Mouse (Mus musculus): ENCODE measurements around the gene Lrrc52. TPM values are rescaled to one million over a fixed set of nuclear protein-coding genes. Genes with fewer than 3 reads are reported as not detected.

Gene Lrrc52
- polyA plus RNA-seq, 1 experiment from 2014 or later: not detected

DNA sequence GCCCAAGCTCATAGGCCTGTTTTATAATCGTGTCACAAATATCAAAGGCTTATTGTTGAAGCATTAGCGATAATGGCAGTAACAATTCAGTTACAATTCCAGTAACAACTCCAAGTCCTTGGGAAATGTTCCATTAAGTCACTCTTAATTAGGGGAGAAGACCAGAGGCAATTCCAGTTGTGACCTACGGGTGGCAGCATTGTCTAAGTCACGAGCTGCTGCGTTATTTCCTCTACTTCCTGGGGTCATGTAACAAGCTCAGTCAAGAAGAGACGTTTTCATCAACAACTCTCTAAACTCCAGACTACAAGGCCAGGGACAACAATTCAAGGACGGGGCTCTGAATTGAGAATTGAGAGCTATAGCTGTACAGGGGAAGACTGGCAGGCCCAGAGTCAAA is 51.7 kb downstream of the Lrrc52 start:
- H3K4me2 ChIP-seq (ENCODE audit: low read length): no peak overlapping the region
- H3K27ac ChIP-seq (ENCODE audit: low read length): no peak overlapping the region
- H3K4me3 ChIP-seq (replicated peaks; ENCODE audit: low read length): no peak overlapping the region
- 2% methylated on average over 7 of the region's 7 CpGs for WGBS
- 0 out of 2 replicates have a peak, but pooled peaks cover 2% of the 10 kb centered on the region for H3K27me3 ChIP-seq (replicated peaks; ENCODE audit: control insufficient read depth, insufficient read depth, low read length)
- no peaks in the 10 kb centered on the region for H3K9me3 ChIP-seq (ENCODE audit: control insufficient read depth, low read length)
- H3K36me3 ChIP-seq (ENCODE audit: control insufficient read depth, insufficient read depth): no peaks in the 10 kb centered on the region
- no peaks in the 10 kb centered on the region for H3K4me1 ChIP-seq (replicated peaks; ENCODE audit: control insufficient read depth, insufficient read depth, low read length)
- peak; percentile 64 for ATAC-seq
- no peak overlapping the region for H3K9ac ChIP-seq (replicated peaks; ENCODE audit: low read depth, low read length)

DNA sequence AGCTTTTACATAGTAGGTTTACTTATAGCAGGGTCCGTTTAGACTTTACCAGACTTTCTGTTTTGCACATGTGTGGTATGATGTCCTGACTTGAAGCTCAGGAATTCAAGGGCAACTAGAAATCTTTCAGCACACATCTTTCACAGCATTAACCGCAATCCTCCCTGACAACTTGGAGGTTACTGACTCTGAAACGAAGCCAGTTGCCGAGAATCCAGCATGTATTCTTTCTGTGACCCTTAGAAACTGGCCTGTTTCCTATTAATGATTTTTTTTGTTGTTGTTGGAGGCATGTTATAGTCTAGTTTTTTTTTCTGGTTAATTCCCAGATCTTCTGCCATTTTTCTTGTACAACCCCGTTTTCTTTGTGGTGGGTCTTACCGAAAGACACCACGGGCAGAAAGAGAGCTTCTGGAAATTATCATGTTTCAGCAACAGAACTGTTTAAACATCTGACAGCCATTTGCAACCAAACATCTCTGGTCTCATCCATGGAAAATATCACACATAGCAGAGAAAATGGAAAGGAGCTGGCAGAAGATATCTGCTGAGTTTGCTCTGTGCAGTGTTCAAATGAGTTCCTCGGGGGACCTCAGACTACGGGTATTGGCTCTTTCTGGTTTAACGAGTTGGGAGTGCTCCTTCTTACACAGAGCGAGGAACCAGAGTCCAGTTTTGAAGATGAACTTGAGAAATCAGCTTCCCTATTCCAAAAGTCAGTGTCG is 54.4 kb downstream of the Lrrc52 start:
- Histone ChIP-seq H3K27ac (ENCODE audit: low read length) (no peak overlapping the region), H3K4me2 (ENCODE audit: low read length) (no peak overlapping the region), H3K27me3 (replicated peaks; ENCODE audit: control insufficient read depth, insufficient read depth, low read length) (0 out of 2 replicates have a peak, but pooled peaks cover 5% of the 10 kb centered on the region), H3K9ac (replicated peaks; ENCODE audit: low read depth, low read length) (no peak overlapping the region), H3K4me1 (replicated peaks; ENCODE audit: control insufficient read depth, insufficient read depth, low read length) (no peaks in the 10 kb centered on the region), H3K9me3 (ENCODE audit: control insufficient read depth, low read length) (no peaks in the 10 kb centered on the region), H3K36me3 (ENCODE audit: control insufficient read depth, insufficient read depth) (no peaks in the 10 kb centered on the region), H3K4me3 (replicated peaks; ENCODE audit: low read length) (no peak overlapping the region)
- WGBS: 77% methylated on average over 12 of the region's 12 CpGs
- ATAC-seq: no peak

DNA sequence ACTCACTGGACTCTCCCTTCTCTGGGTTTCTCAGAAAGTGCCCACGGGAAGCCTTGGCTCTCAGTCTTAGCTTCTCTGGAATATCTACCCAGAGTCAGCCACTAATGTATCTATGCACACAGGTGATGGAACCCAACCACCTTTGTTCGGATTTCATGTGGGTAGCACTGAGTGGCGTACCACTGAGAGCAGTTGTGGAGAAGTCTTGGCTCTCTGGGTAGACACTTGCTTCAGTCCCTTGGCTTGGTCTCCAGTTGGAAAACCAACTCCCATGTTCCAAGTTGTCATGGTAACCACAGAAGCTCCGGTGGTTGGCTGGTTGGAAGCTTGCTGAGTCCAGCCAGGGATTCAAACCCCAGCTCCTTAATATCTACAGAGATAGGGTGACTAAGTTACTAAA is 57.0 kb downstream of the Lrrc52 start:
- H3K4me2 ChIP-seq (ENCODE audit: low read length): no peak overlapping the region
- no peaks in the 10 kb centered on the region for H3K4me1 ChIP-seq (replicated peaks; ENCODE audit: control insufficient read depth, insufficient read depth, low read length)
- no peaks in the 10 kb centered on the region for H3K36me3 ChIP-seq (ENCODE audit: control insufficient read depth, insufficient read depth)
- no peak overlapping the region for H3K9ac ChIP-seq (replicated peaks; ENCODE audit: low read depth, low read length)
- no peak overlapping the region for H3K27ac ChIP-seq (ENCODE audit: low read length)
- 0 out of 2 replicates have a peak, but pooled peaks cover 5% of the 10 kb centered on the region for H3K27me3 ChIP-seq (replicated peaks; ENCODE audit: control insufficient read depth, insufficient read depth, low read length)
- ATAC-seq: no peak
- WGBS: 79% methylated on average over 4 of the region's 4 CpGs
- no peaks in the 10 kb centered on the region for H3K9me3 ChIP-seq (ENCODE audit: control insufficient read depth, low read length)
- no peak overlapping the region for H3K4me3 ChIP-seq (replicated peaks; ENCODE audit: low read length)

DNA sequence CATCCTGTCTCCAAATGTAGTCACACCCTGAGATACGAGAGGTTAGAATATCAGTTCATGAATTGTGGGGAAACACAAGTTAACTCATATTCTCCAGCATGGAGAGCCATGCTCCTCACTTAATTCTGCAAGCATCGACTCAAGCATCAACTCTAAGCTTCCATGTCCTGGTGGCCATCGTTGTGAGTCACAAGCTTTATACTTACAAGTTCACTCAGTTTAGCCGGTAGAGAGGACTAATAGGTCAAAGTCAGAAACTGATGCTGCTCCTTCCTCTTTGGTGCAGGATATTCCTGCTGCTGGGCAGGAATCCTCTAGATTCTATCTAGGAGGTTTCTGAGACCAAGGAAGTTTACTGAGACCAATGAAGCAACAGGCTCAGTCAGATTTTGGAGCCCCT is 61.3 kb downstream of the Lrrc52 start:
- Histone ChIP-seq H3K9me3 (ENCODE audit: control insufficient read depth, low read length) (no peaks in the 10 kb centered on the region), H3K36me3 (ENCODE audit: control insufficient read depth, insufficient read depth) (no peaks in the 10 kb centered on the region), H3K9ac (replicated peaks; ENCODE audit: low read depth, low read length) (no peak overlapping the region), H3K4me3 (replicated peaks; ENCODE audit: low read length) (no peak overlapping the region), H3K27ac (ENCODE audit: low read length) (no peak overlapping the region), H3K27me3 (replicated peaks; ENCODE audit: control insufficient read depth, insufficient read depth, low read length) (peaks cover 9% of the 10 kb centered on the region; the same call in 1 of the 2 replicates), H3K4me2 (ENCODE audit: low read length) (no peak overlapping the region), H3K4me1 (replicated peaks; ENCODE audit: control insufficient read depth, insufficient read depth, low read length) (no peaks in the 10 kb centered on the region)
- 85% methylated on average over 4 of the region's 4 CpGs for WGBS
- no peak for ATAC-seq

Other genes starting within 250 kb of the Lrrc52 start
- 62.7 and 70.3 TPM in 2 replicates for gene Uck2, start 181.5 kb downstream of the Lrrc52 start, polyA plus RNA-seq (2015; fragmentation: Nextera tagmentation; extraction: Ambion mirVana)
- gene Tmco1, start 158.4 kb downstream of the Lrrc52 start, polyA plus RNA-seq (2015; fragmentation: Nextera tagmentation; extraction: Ambion mirVana): 74.3 and 79.7 TPM in 2 replicates
- 30.8 and 32.6 TPM in 2 replicates for gene Aldh9a1, start 116.8 kb downstream of the Lrrc52 start, polyA plus RNA-seq (2015; fragmentation: Nextera tagmentation; extraction: Ambion mirVana)
- 93.1 and 109 TPM in 2 replicates for gene Mgst3, start 72.9 kb downstream of the Lrrc52 start, polyA plus RNA-seq (2015; fragmentation: Nextera tagmentation; extraction: Ambion mirVana)
- gene Rxrg, start 131.6 kb upstream of the Lrrc52 start, polyA plus RNA-seq (2015; fragmentation: Nextera tagmentation; extraction: Ambion mirVana): 40.5 and 61.1 TPM in 2 replicates
- gene Lmx1a, start 222.5 kb upstream of the Lrrc52 start, polyA plus RNA-seq (2015; fragmentation: Nextera tagmentation; extraction: Ambion mirVana): 1.5 TPM in 2 replicates